Mouse (Mus musculus): ENCODE measurements around the gene Atp6ap2. TPM values are rescaled to one million over a fixed set of nuclear protein-coding genes. Genes with fewer than 3 reads are reported as not detected.
"Not testable (repeated sequence)": the region's sequence is repeated elsewhere in the genome, so short reads cannot be mapped to it uniquely, and the experiment has no call there.

Gene Atp6ap2
- polyA plus RNA-seq, 1 experiment from 2014 or later, result 112 TPM

GRCm38 (mm10) chrX:12611211-12611610, 23.6 kb downstream of the Atp6ap2 start:
- WGBS, result 52% methylated on average over 2 of the region's 2 CpGs
- H3K36me3 ChIP-seq (ENCODE audit: control insufficient read depth, insufficient read depth, low read length), result no peaks in the 10 kb centered on the region
- H3K4me3 ChIP-seq (ENCODE audit: low read depth, low read length), result no peak overlapping the region
- no peak overlapping the region for H3K4me2 ChIP-seq (replicated peaks; ENCODE audit: low read depth)
- no peak for DNase-seq (ENCODE audit: low spot score)
- no peak overlapping the region for H3K27ac ChIP-seq (replicated peaks)
- no peak overlapping the region for H3K9ac ChIP-seq (ENCODE audit: low read length)
- no peak for ATAC-seq (ENCODE audit: low FRiP score, low TSS enrichment)
- TF ChIP-seq CTCF (IDR thresholded peaks at IDR 0.05; ENCODE audit: low read depth) (no peak), EP300 (optimal IDR thresholded peaks at IDR 0.05) (no peak)
- no peaks in the 10 kb centered on the region for H3K27me3 ChIP-seq (ENCODE audit: control insufficient read depth, insufficient read depth, low read length)
- no peaks in the 10 kb centered on the region for H3K4me1 ChIP-seq (replicated peaks; ENCODE audit: control insufficient read depth, insufficient read depth)
- no peaks in the 10 kb centered on the region for H3K9me3 ChIP-seq (ENCODE audit: control insufficient read depth, low read length)

GRCm38 (mm10) chrX:12612360-12612759, 24.8 kb downstream of the Atp6ap2 start:
- not testable (repeated sequence) for H3K4me3 ChIP-seq (ENCODE audit: low read depth, low read length); H3K9me3 ChIP-seq (ENCODE audit: control insufficient read depth, low read length); H3K36me3 ChIP-seq (ENCODE audit: control insufficient read depth, insufficient read depth, low read length); H3K4me1 ChIP-seq (replicated peaks; ENCODE audit: control insufficient read depth, insufficient read depth); ATAC-seq (ENCODE audit: low FRiP score, low TSS enrichment); H3K27me3 ChIP-seq (ENCODE audit: control insufficient read depth, insufficient read depth, low read length); H3K4me2 ChIP-seq (replicated peaks; ENCODE audit: low read depth); H3K27ac ChIP-seq (replicated peaks); H3K9ac ChIP-seq (ENCODE audit: low read length); DNase-seq (ENCODE audit: low spot score)
- WGBS, result 69% methylated on average over 1 of the region's 1 CpGs

- H3K27ac ChIP-seq (replicated peaks), result no peak overlapping the region
- WGBS, result 75% methylated on average over 3 of the region's 4 CpGs
Observed at GRCm38 (mm10) chrX:12625131-12625530, 37.5 kb downstream of the Atp6ap2 start.

GRCm38 (mm10) chrX:12644976-12645375, 57.4 kb downstream of the Atp6ap2 start:
- Histone ChIP-seq H3K4me3 (ENCODE audit: low read depth, low read length) (no peak overlapping the region), H3K36me3 (ENCODE audit: control insufficient read depth, insufficient read depth, low read length) (no peaks in the 10 kb centered on the region), H3K4me2 (replicated peaks; ENCODE audit: low read depth) (no peak overlapping the region), H3K9me3 (ENCODE audit: control insufficient read depth, low read length) (no peaks in the 10 kb centered on the region), H3K9ac (ENCODE audit: low read length) (no peak overlapping the region), H3K4me1 (replicated peaks; ENCODE audit: control insufficient read depth, insufficient read depth) (no peaks in the 10 kb centered on the region), H3K27me3 (ENCODE audit: control insufficient read depth, insufficient read depth, low read length) (no peaks in the 10 kb centered on the region), H3K27ac (replicated peaks) (no peak overlapping the region)
- TF ChIP-seq CTCF (IDR thresholded peaks at IDR 0.05; ENCODE audit: low read depth) (no peak), EP300 (optimal IDR thresholded peaks at IDR 0.05) (no peak)
- 40% methylated on average over 2 of the region's 2 CpGs for WGBS
- ATAC-seq (ENCODE audit: low FRiP score, low TSS enrichment) (no peak), DNase-seq (ENCODE audit: low spot score) (no peak)

More at GRCm38 (mm10) chrX:12625131-12625530, 37.5 kb downstream of the Atp6ap2 start:
- H3K36me3 ChIP-seq (ENCODE audit: control insufficient read depth, insufficient read depth, low read length), result no peaks in the 10 kb centered on the region
- H3K9me3 ChIP-seq (ENCODE audit: control insufficient read depth, low read length), result no peaks in the 10 kb centered on the region
- no peak for TF ChIP-seq CTCF (IDR thresholded peaks at IDR 0.05; ENCODE audit: low read depth)
- TF ChIP-seq EP300 (optimal IDR thresholded peaks at IDR 0.05), result no peak
- DNase-seq (ENCODE audit: low spot score) (no peak), ATAC-seq (ENCODE audit: low FRiP score, low TSS enrichment) (no peak)
- no peak overlapping the region for H3K9ac ChIP-seq (ENCODE audit: low read length)
- no peaks in the 10 kb centered on the region for H3K27me3 ChIP-seq (ENCODE audit: control insufficient read depth, insufficient read depth, low read length)
- no peak overlapping the region for H3K4me3 ChIP-seq (ENCODE audit: low read depth, low read length)
- H3K4me1 ChIP-seq (replicated peaks; ENCODE audit: control insufficient read depth, insufficient read depth), result no peaks in the 10 kb centered on the region
- H3K4me2 ChIP-seq (replicated peaks; ENCODE audit: low read depth), result no peak overlapping the region

GRCm38 (mm10) chrX:12645531-12646304, 58.1 kb downstream of the Atp6ap2 start:
- TF ChIP-seq CTCF (IDR thresholded peaks at IDR 0.05; ENCODE audit: low read depth) (peak; percentile 41), EP300 (optimal IDR thresholded peaks at IDR 0.05) (no peak)
- no peak overlapping the region for H3K4me2 ChIP-seq (replicated peaks; ENCODE audit: low read depth)
- H3K27ac ChIP-seq (replicated peaks), result no peak overlapping the region
- WGBS, result 66% methylated on average over 12 of the region's 12 CpGs
- H3K9me3 ChIP-seq (ENCODE audit: control insufficient read depth, low read length), result no peaks in the 10 kb centered on the region
- H3K4me3 ChIP-seq (ENCODE audit: low read depth, low read length), result no peak overlapping the region
- no peaks in the 10 kb centered on the region for H3K36me3 ChIP-seq (ENCODE audit: control insufficient read depth, insufficient read depth, low read length)
- DNase-seq (ENCODE audit: low spot score), result no peak
- no peak overlapping the region for H3K9ac ChIP-seq (ENCODE audit: low read length)
- H3K4me1 ChIP-seq (replicated peaks; ENCODE audit: control insufficient read depth, insufficient read depth), result no peaks in the 10 kb centered on the region
- no peak for ATAC-seq (ENCODE audit: low FRiP score, low TSS enrichment)
- no peaks in the 10 kb centered on the region for H3K27me3 ChIP-seq (ENCODE audit: control insufficient read depth, insufficient read depth, low read length)

GRCm38 (mm10) chrX:12651906-12652305, 64.3 kb downstream of the Atp6ap2 start:
- Histone ChIP-seq H3K36me3 (ENCODE audit: control insufficient read depth, insufficient read depth, low read length) (no peaks in the 10 kb centered on the region), H3K9me3 (ENCODE audit: control insufficient read depth, low read length) (no peaks in the 10 kb centered on the region), H3K4me1 (replicated peaks; ENCODE audit: control insufficient read depth, insufficient read depth) (no peaks in the 10 kb centered on the region), H3K4me2 (replicated peaks; ENCODE audit: low read depth) (no peak overlapping the region), H3K4me3 (ENCODE audit: low read depth, low read length) (no peak overlapping the region), H3K9ac (ENCODE audit: low read length) (no peak overlapping the region), H3K27me3 (ENCODE audit: control insufficient read depth, insufficient read depth, low read length) (no peaks in the 10 kb centered on the region), H3K27ac (replicated peaks) (no peak overlapping the region)
- DNase-seq (ENCODE audit: low spot score) (no peak), ATAC-seq (ENCODE audit: low FRiP score, low TSS enrichment) (no peak)
- TF ChIP-seq CTCF (IDR thresholded peaks at IDR 0.05; ENCODE audit: low read depth) (no peak), EP300 (optimal IDR thresholded peaks at IDR 0.05) (no peak)
- 89% methylated on average over 16 of the region's 16 CpGs for WGBS
